Mouse (Mus musculus) T-cell, adult 66 days (primary cell): ENCODE measurements around the gene Rpl36a-ps1. TPM values are rescaled to one million over a fixed set of nuclear protein-coding genes. Genes with fewer than 3 reads are reported as not detected.

Source experiments
- total RNA-seq, 2 experiments: library from RNA; stranded (reverse); gene quantifications; 3 replicates in 1 of 2; 4 replicates in 1 of 2; pipeline ENCODE4 v1.2.4; 2023

The Rpl36a-ps1 gene
- total RNA-seq = 1 to 10 TPM; 6.1 to 10.0 TPM

DNA sequence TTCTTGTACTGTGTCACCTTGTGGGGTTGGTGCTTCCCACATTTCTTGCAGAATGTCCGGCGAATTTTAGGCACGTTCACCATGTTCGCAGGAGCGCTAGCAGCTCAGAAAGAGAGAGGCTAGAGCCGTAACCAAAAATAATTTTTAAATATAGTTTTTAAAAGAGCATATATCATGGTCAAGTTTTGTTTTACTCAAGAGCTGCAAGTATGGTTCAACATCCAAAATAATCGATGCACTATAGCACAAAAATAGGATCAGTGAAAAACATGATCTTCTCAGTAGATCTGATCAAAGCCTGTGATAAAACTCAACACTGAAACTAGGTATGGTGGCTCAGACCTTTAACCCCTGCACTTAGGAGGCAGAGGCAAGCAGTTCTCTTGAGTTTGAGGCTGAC lies at the start of gene Rpl36a-ps1:
Rpl36a-ps1 (minus strand) TSS at position 101 of the 400 bp plus-strand sequence.

Other genes starting within 250 kb of the Rpl36a-ps1 start
- gene Mzt1, start 51.8 kb upstream of the Rpl36a-ps1 start, total RNA-seq = 10 to 100 TPM; 26.8 to 29.8 TPM
- 10 to 100 TPM; 15.1 to 19.4 TPM for gene Bora, start 51.9 kb upstream of the Rpl36a-ps1 start, total RNA-seq
- 10 to 100 TPM; 20.2 to 26.7 TPM for gene Pibf1, start 105.1 kb upstream of the Rpl36a-ps1 start, total RNA-seq
- gene Dis3, start 105.5 kb upstream of the Rpl36a-ps1 start, total RNA-seq = 10 to 100 TPM; 30.7 to 41.4 TPM